Mouse (Mus musculus) liver, adult 2 months (tissue): ENCODE results near the gene A3galt2.

Source experiments
- CTCF ChIP-seq: fragments of 200-500 bp; IDR thresholded peaks from 2 replicates; pipeline ENCODE4 v1.5.1; 2011; ENCODE audit warnings: low read depth, low read length, control low read depth
- POLR2A ChIP-seq: fragments of 200-500 bp; IDR thresholded peaks from 2 replicates; pipeline ENCODE4 v1.6.1; 2011; ENCODE audit warnings: low read length, control low read depth; ENCODE audit not compliant: insufficient read depth; ENCODE audit errors: extremely low read depth

DNA sequence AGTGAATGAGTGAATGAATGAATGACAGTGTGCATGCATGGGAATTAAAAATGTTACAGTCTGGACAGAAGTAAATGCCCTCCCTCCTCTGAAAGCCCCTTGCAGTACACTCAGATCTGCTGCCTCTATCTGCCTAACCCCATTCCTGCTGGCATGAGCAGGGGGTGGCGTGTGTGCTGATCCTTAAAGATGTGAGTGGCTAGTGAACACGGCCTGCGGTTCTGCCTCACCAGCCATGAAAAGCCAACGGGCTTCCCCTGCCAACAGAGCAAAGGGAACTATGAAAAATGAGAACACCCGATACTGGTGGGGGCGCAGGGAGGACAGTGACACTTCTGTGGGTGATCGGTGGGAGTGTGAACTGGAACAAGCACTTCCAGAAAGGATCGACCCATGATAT is 41.6 kb downstream of the A3galt2 start:
- TF ChIP-seq CTCF (no peak), POLR2A (no peak)
